Mouse (Mus musculus): ENCODE results near the gene Tjp2.
"Not testable (repeated sequence)": the region's sequence is repeated elsewhere in the genome, so short reads cannot be mapped to it uniquely, and the experiment has no call there.

Tjp2 gene

GRCm38 (mm10) chr19:24221455-24221854 is 3.4 kb downstream of the Tjp2 start:
- DNase-seq (ENCODE audit: low read depth, low spot score): no peak

- DNase-seq (ENCODE audit: low read depth, low spot score): no peak
Observed at GRCm38 (mm10) chr19:24220795-24221445, 3.9 kb downstream of the Tjp2 start.

DNA sequence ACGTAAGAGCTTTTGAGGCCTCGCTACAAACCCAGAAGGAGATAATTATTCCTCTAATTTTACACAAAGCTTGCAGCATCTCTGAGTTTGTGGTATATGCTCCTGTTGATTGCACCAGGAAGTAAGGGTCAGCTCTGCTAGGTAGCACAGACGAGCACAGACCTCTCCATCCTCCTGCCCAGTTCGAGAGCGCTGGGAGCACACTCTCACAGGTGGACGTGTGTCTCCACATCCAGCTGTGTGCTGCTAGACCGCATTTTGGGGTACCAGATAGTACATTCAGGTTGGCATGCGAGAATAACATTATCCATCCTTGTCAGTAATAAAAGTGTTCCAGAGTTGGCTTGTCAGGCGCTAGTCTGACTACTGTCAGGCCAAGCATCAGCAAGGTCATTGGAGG is 5.8 kb downstream of the Tjp2 start:
- no peak for DNase-seq (ENCODE audit: low read depth, low spot score)

GRCm38 (mm10) chr19:24218291-24218690 is 6.5 kb downstream of the Tjp2 start:
- DNase-seq (ENCODE audit: low read depth, low spot score): no peak

- no peak for DNase-seq (ENCODE audit: low read depth, low spot score)
Observed at GRCm38 (mm10) chr19:24217851-24218250, 7.0 kb downstream of the Tjp2 start.

DNA sequence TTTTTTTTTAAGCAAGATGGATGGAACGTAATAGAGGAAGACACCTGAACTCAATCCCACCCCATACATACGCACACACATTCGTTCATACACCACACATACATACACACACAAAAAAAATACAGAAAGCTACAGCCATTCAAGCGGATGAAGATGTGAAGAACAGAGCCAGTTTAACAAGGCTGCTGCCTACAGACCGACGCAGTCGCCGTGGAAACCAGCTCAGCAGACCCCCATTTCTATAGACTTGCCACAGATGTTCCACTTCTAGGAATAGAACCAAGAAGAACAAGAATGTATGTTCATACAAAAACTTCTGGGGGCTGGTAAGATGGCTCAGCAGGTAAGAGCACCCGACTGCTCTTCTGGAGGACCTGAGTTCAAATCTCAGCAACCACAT is 8.1 kb downstream of the Tjp2 start:
- DNase-seq (ENCODE audit: low read depth, low spot score): peak; percentile 21

DNA sequence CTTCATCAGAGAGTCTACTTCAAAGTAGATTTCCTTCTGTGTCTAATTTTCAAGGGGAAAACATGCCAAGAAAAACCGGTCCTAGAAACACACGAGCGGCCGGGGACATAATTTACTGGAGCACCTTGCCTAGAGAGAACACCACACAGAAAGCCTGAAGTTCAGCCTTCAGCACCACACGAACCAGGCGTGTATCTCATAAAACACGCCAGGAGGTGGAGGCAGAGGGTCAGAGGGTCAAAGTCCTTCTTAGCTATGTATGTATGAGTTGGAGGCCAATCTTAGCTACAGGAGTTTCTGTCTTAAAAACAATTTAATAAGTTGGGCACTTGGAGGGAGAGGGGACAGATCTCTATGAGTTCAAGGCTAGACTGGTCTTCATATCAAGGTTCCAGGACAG is 9.9 kb downstream of the Tjp2 start:
- DNase-seq (ENCODE audit: low read depth, low spot score): no peak

- no peak for DNase-seq (ENCODE audit: low read depth, low spot score)
Observed at GRCm38 (mm10) chr19:24213299-24213698, 11.5 kb downstream of the Tjp2 start.

DNA sequence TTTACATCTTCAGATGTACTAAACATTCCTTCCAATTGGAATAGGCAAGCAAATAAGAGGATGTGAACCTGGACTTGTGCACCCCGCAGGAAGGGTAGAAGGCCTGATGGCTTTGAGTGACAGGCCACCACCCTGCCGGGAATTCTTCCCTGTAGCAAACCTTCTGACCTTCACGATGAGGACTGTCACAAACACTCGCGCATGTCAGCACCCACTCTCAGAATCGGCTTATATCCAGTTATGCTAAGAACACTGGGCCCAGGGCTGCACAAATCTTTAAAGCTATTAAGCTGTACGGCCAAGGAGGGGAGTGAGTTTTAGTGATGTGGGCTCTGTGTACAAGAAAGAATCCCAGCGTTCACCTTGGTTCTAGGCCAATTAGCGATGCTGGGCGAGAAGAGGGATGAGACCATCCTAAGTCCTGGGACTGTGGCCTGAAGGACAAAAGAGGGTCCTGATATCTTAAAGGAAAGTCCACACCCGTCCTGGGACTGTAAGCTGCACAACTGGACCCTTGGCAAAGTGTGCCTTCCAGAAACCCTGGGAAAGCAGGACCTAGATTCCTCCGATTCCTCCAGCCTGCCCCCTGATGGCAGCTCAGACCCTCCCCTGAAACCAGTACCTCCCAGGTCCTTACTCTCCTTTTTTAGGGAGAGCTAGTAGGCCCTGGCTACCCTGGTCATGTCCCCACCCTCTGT is 12.1 kb downstream of the Tjp2 start:
- no peak for DNase-seq (ENCODE audit: low read depth, low spot score)

DNA sequence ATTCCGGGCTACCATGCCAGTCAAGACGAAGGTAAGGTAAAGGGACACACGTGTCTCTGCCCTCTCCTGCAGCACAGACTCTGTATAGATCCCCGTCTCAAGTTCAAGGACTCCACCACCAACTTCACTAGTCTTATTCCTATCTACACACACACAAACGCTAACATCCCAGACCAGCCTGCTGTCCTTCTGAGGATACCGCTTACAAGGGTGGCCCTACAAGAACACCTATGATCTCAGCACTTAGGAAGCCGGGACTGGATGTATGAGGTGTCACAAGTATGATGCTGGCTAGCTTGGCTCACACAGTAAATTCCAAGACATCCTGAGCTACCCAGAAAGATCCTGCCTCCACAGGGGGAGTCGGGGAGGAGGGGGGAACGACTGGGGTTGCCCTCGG is 13.7 kb downstream of the Tjp2 start:
- DNase-seq (ENCODE audit: low read depth, low spot score): no peak

GRCm38 (mm10) chr19:24209516-24209915 is 15.3 kb downstream of the Tjp2 start:
- no peak for DNase-seq (ENCODE audit: low read depth, low spot score)

GRCm38 (mm10) chr19:24207967-24208366 is 16.9 kb downstream of the Tjp2 start:
- DNase-seq (ENCODE audit: low read depth, low spot score): no peak

- DNase-seq (ENCODE audit: low read depth, low spot score): no peak
Observed at GRCm38 (mm10) chr19:24205001-24205400, 19.8 kb downstream of the Tjp2 start.

DNA sequence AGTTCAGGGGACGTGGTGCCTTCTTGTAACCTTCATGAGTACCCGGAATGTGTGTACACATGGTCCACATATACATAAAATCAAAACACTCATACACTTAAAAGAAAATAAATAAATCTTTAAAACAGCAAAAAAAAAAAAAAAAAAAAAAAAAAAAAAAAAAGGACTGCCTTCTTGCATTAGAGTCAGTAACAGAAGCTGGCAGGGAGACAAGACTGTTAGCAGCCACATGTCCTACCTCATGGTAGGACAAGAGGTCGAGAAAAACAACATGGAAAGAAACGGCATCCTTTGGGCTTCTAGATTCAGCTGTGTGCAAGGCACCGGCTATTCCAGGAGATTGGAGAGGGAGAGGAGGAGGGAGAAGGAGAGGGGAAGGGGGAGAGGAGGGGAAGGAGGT is 23.0 kb downstream of the Tjp2 start:
- DNase-seq (ENCODE audit: low read depth, low spot score): no peak

GRCm38 (mm10) chr19:24200566-24200965 is 24.3 kb downstream of the Tjp2 start:
- no peak for DNase-seq (ENCODE audit: low read depth, low spot score)

DNA sequence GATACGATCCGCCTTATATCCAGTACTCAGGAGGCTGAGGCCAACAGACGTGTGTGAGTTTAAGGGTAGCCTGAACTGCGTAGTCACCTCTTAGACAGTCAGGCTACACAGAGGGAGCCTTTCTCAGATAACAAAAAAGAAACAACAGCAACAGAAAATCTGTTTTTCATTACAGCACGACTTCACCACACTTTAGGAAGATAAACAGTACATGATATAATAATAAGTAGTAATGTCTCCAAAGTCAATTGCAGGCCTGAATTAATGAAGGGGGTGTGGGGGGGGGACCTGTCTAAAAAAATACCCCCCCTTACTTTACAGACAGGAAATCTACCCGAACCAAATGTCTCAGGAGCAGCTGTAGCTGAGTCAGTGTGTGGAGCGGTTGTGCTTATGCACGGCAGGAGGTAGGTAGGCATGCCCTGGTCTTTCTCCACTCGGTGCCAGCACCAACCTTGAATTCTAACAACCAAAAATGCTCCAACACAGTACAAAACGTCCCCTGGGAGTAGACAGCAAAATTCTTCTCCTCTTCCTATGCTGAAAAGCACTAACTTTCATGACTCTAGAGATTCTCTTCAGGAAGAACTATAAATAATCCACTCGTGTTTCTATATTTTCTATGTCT is 26.0 kb downstream of the Tjp2 start:
- peak; percentile 40 for DNase-seq (ENCODE audit: low read depth, low spot score)

GRCm38 (mm10) chr19:24197338-24197737 is 27.5 kb downstream of the Tjp2 start:
- no peak for DNase-seq (ENCODE audit: low read depth, low spot score)

- DNase-seq (ENCODE audit: low read depth, low spot score): no peak
Observed at GRCm38 (mm10) chr19:24195224-24195623, 29.6 kb downstream of the Tjp2 start.

- DNase-seq (ENCODE audit: low read depth, low spot score): no peak
Observed at GRCm38 (mm10) chr19:24194216-24194615, 30.6 kb downstream of the Tjp2 start.

- DNase-seq (ENCODE audit: low read depth, low spot score): peak; percentile 78
Observed at GRCm38 (mm10) chr19:24192946-24193345, 31.9 kb downstream of the Tjp2 start.

GRCm38 (mm10) chr19:24187791-24188190 is 37.0 kb downstream of the Tjp2 start:
- DNase-seq (ENCODE audit: low read depth, low spot score): no peak

- not testable (repeated sequence) for DNase-seq (ENCODE audit: low read depth, low spot score)
Observed at GRCm38 (mm10) chr19:24187358-24187757, 37.5 kb downstream of the Tjp2 start.

- DNase-seq (ENCODE audit: low read depth, low spot score): no peak
Observed at GRCm38 (mm10) chr19:24183680-24184235, 41.1 kb downstream of the Tjp2 start.
